Mouse (Mus musculus) G1E (cell line): Measurements from ENCODE around the gene Wnt6.

Experiments
- CTCF ChIP-seq: IDR thresholded peaks from 2 replicates; pipeline ENCODE4 v1.5.1; 2012; ENCODE audit warnings: low read depth, low read length, inconsistent platforms, mixed read lengths
- GATA1 ChIP-seq: IDR thresholded peaks from 2 replicates; pipeline ENCODE4 v1.6.1; 2012; ENCODE audit warnings: borderline replicate concordance, low read length, inconsistent platforms, mixed read lengths

- TF ChIP-seq GATA1 = no peak
- TF ChIP-seq CTCF = no peak
These were observed 23.4 kb downstream of the Wnt6 start for GRCm38 (mm10) chr1:74795145-74795529.
